Mouse (Mus musculus): Measurements from ENCODE around the gene Nkain1. TPM values are rescaled to one million over a fixed set of nuclear protein-coding genes. Genes with fewer than 3 reads are reported as not detected.
A peak's percentile ranks its signal among the peaks of the same experiment; 100 is the strongest.

The Nkain1 gene
- polyA plus RNA-seq, 1 experiment from 2014 or later: 3.6 TPM

GRCm38 (mm10) chr4:130543121-130543520 lies 30.9 kb downstream of the Nkain1 start:
- Histone ChIP-seq H3K9me3 (ENCODE audit: control insufficient read depth, low read length) (no peaks in the 10 kb centered on the region), H3K9ac (ENCODE audit: low read depth, low read length) (no peak overlapping the region)

GRCm38 (mm10) chr4:130540831-130541230 lies 33.1 kb downstream of the Nkain1 start:
- Histone ChIP-seq H3K27ac (replicated peaks; ENCODE audit: low read depth, low read length) (no peak overlapping the region), H3K4me1 (ENCODE audit: control insufficient read depth, insufficient read depth, low read length) (no peaks in the 10 kb centered on the region), H3K27me3 (replicated peaks; ENCODE audit: control insufficient read depth, insufficient read depth, low read length) (no peaks in the 10 kb centered on the region), H3K9ac (ENCODE audit: low read depth, low read length) (no peak overlapping the region), H3K9me3 (ENCODE audit: control insufficient read depth, low read length) (no peaks in the 10 kb centered on the region), H3K4me3 (ENCODE audit: low read depth, low read length) (no peak overlapping the region), H3K4me2 (ENCODE audit: low read depth, low read length) (no peak overlapping the region), H3K36me3 (ENCODE audit: control insufficient read depth, insufficient read depth, low read length) (no peaks in the 10 kb centered on the region)
- ATAC-seq (ENCODE audit: low read depth) (no peak), DNase-seq (ENCODE audit: low spot score) (no peak)
- 94% methylated on average over 4 of the region's 4 CpGs for WGBS

More at GRCm38 (mm10) chr4:130543121-130543520, 30.9 kb downstream of the Nkain1 start:
- Histone ChIP-seq H3K4me3 (ENCODE audit: low read depth, low read length) (no peak overlapping the region), H3K27me3 (replicated peaks; ENCODE audit: control insufficient read depth, insufficient read depth, low read length) (no peaks in the 10 kb centered on the region), H3K4me1 (ENCODE audit: control insufficient read depth, insufficient read depth, low read length) (no peaks in the 10 kb centered on the region), H3K36me3 (ENCODE audit: control insufficient read depth, insufficient read depth, low read length) (no peaks in the 10 kb centered on the region), H3K4me2 (ENCODE audit: low read depth, low read length) (no peak overlapping the region), H3K27ac (replicated peaks; ENCODE audit: low read depth, low read length) (no peak overlapping the region)
- WGBS: 84% methylated on average over 4 of the region's 4 CpGs
- DNase-seq (ENCODE audit: low spot score): no peak
- ATAC-seq (ENCODE audit: low read depth): no peak

GRCm38 (mm10) chr4:130539706-130540105 lies 34.3 kb downstream of the Nkain1 start:
- H3K27ac ChIP-seq (replicated peaks; ENCODE audit: low read depth, low read length): no peak overlapping the region
- ATAC-seq (ENCODE audit: low read depth) (no peak), DNase-seq (ENCODE audit: low spot score) (no peak)
- no peak overlapping the region for H3K4me3 ChIP-seq (ENCODE audit: low read depth, low read length)
- H3K36me3 ChIP-seq (ENCODE audit: control insufficient read depth, insufficient read depth, low read length): no peaks in the 10 kb centered on the region
- no peaks in the 10 kb centered on the region for H3K9me3 ChIP-seq (ENCODE audit: control insufficient read depth, low read length)
- H3K4me1 ChIP-seq (ENCODE audit: control insufficient read depth, insufficient read depth, low read length): no peaks in the 10 kb centered on the region
- no peak overlapping the region for H3K4me2 ChIP-seq (ENCODE audit: low read depth, low read length)
- WGBS: 77% methylated on average over 7 of the region's 7 CpGs
- H3K27me3 ChIP-seq (replicated peaks; ENCODE audit: control insufficient read depth, insufficient read depth, low read length): no peaks in the 10 kb centered on the region
- no peak overlapping the region for H3K9ac ChIP-seq (ENCODE audit: low read depth, low read length)

- no peaks in the 10 kb centered on the region for H3K27me3 ChIP-seq (replicated peaks; ENCODE audit: control insufficient read depth, insufficient read depth, low read length)
- no peaks in the 10 kb centered on the region for H3K4me1 ChIP-seq (ENCODE audit: control insufficient read depth, insufficient read depth, low read length)
- no peak overlapping the region for H3K9ac ChIP-seq (ENCODE audit: low read depth, low read length)
- no peak overlapping the region for H3K27ac ChIP-seq (replicated peaks; ENCODE audit: low read depth, low read length)
- H3K36me3 ChIP-seq (ENCODE audit: control insufficient read depth, insufficient read depth, low read length): no peaks in the 10 kb centered on the region
- no peak overlapping the region for H3K4me3 ChIP-seq (ENCODE audit: low read depth, low read length)
- ATAC-seq (ENCODE audit: low read depth): no peak
- no peaks in the 10 kb centered on the region for H3K9me3 ChIP-seq (ENCODE audit: control insufficient read depth, low read length)
- no peak overlapping the region for H3K4me2 ChIP-seq (ENCODE audit: low read depth, low read length)
- WGBS: 80% methylated on average over 8 of the region's 8 CpGs
- no peak for DNase-seq (ENCODE audit: low spot score)
These were observed 34.9 kb downstream of the Nkain1 start for GRCm38 (mm10) chr4:130539053-130539452.

GRCm38 (mm10) chr4:130537371-130537770 lies 36.6 kb downstream of the Nkain1 start:
- Histone ChIP-seq H3K27ac (replicated peaks; ENCODE audit: low read depth, low read length) (no peak overlapping the region), H3K9ac (ENCODE audit: low read depth, low read length) (no peak overlapping the region), H3K4me1 (ENCODE audit: control insufficient read depth, insufficient read depth, low read length) (no peaks in the 10 kb centered on the region), H3K36me3 (ENCODE audit: control insufficient read depth, insufficient read depth, low read length) (0 out of 2 replicates have a peak, but pooled peaks cover 3% of the 10 kb centered on the region), H3K27me3 (replicated peaks; ENCODE audit: control insufficient read depth, insufficient read depth, low read length) (no peaks in the 10 kb centered on the region), H3K9me3 (ENCODE audit: control insufficient read depth, low read length) (no peaks in the 10 kb centered on the region), H3K4me2 (ENCODE audit: low read depth, low read length) (no peak overlapping the region), H3K4me3 (ENCODE audit: low read depth, low read length) (no peak overlapping the region)
- no peak for ATAC-seq (ENCODE audit: low read depth)
- WGBS: 95% methylated on average over 7 of the region's 7 CpGs
- DNase-seq (ENCODE audit: low spot score): no peak

- H3K9me3 ChIP-seq (ENCODE audit: control insufficient read depth, low read length): no peaks in the 10 kb centered on the region
- no peak overlapping the region for H3K27ac ChIP-seq (replicated peaks; ENCODE audit: low read depth, low read length)
- H3K36me3 ChIP-seq (ENCODE audit: control insufficient read depth, insufficient read depth, low read length): 0 out of 2 replicates have a peak, but pooled peaks cover 3% of the 10 kb centered on the region
- no peak for DNase-seq (ENCODE audit: low spot score)
- no peak for ATAC-seq (ENCODE audit: low read depth)
- no peak overlapping the region for H3K4me2 ChIP-seq (ENCODE audit: low read depth, low read length)
- 62% methylated on average over 1 of the region's 1 CpGs for WGBS
- H3K4me1 ChIP-seq (ENCODE audit: control insufficient read depth, insufficient read depth, low read length): no peaks in the 10 kb centered on the region
- H3K9ac ChIP-seq (ENCODE audit: low read depth, low read length): no peak overlapping the region
- no peak overlapping the region for H3K4me3 ChIP-seq (ENCODE audit: low read depth, low read length)
- no peaks in the 10 kb centered on the region for H3K27me3 ChIP-seq (replicated peaks; ENCODE audit: control insufficient read depth, insufficient read depth, low read length)
These were observed 38.2 kb downstream of the Nkain1 start for GRCm38 (mm10) chr4:130535789-130536188.

- Histone ChIP-seq H3K9ac (ENCODE audit: low read depth, low read length) (no peak overlapping the region), H3K36me3 (ENCODE audit: control insufficient read depth, insufficient read depth, low read length) (0 out of 2 replicates have a peak, but pooled peaks cover 3% of the 10 kb centered on the region), H3K9me3 (ENCODE audit: control insufficient read depth, low read length) (no peaks in the 10 kb centered on the region), H3K4me1 (ENCODE audit: control insufficient read depth, insufficient read depth, low read length) (no peaks in the 10 kb centered on the region), H3K27ac (replicated peaks; ENCODE audit: low read depth, low read length) (no peak overlapping the region), H3K4me3 (ENCODE audit: low read depth, low read length) (no peak overlapping the region), H3K4me2 (ENCODE audit: low read depth, low read length) (no peak overlapping the region), H3K27me3 (replicated peaks; ENCODE audit: control insufficient read depth, insufficient read depth, low read length) (no peaks in the 10 kb centered on the region)
- ATAC-seq (ENCODE audit: low read depth) (no peak), DNase-seq (ENCODE audit: low spot score) (peak; percentile 75)
- WGBS: 48% methylated on average over 4 of the region's 4 CpGs
These were observed 40.0 kb downstream of the Nkain1 start for GRCm38 (mm10) chr4:130533975-130534374.

GRCm38 (mm10) chr4:130532347-130532746 lies 41.6 kb downstream of the Nkain1 start:
- WGBS: 68% methylated on average over 6 of the region's 6 CpGs
- no peak for DNase-seq (ENCODE audit: low spot score)
- no peak overlapping the region for H3K4me2 ChIP-seq (ENCODE audit: low read depth, low read length)

GRCm38 (mm10) chr4:130531645-130532280 lies 42.2 kb downstream of the Nkain1 start:
- Histone ChIP-seq H3K9me3 (ENCODE audit: control insufficient read depth, low read length) (no peaks in the 10 kb centered on the region), H3K4me2 (ENCODE audit: low read depth, low read length) (peak overlapping the region; percentile 43), H3K4me1 (ENCODE audit: control insufficient read depth, insufficient read depth, low read length) (no peaks in the 10 kb centered on the region), H3K36me3 (ENCODE audit: control insufficient read depth, insufficient read depth, low read length) (0 out of 2 replicates have a peak, but pooled peaks cover 3% of the 10 kb centered on the region), H3K4me3 (ENCODE audit: low read depth, low read length) (no peak overlapping the region), H3K9ac (ENCODE audit: low read depth, low read length) (no peak overlapping the region), H3K27me3 (replicated peaks; ENCODE audit: control insufficient read depth, insufficient read depth, low read length) (no peaks in the 10 kb centered on the region), H3K27ac (replicated peaks; ENCODE audit: low read depth, low read length) (no peak overlapping the region)
- peak; percentile 45; the same call in 1 of the 2 replicates for ATAC-seq (ENCODE audit: low read depth)
- peak; percentile 50 for DNase-seq (ENCODE audit: low spot score)
- 28% methylated on average over 26 of the region's 28 CpGs for WGBS

More at GRCm38 (mm10) chr4:130532347-130532746, 41.6 kb downstream of the Nkain1 start:
- H3K36me3 ChIP-seq (ENCODE audit: control insufficient read depth, insufficient read depth, low read length): 0 out of 2 replicates have a peak, but pooled peaks cover 3% of the 10 kb centered on the region
- no peak overlapping the region for H3K27ac ChIP-seq (replicated peaks; ENCODE audit: low read depth, low read length)
- no peak overlapping the region for H3K4me3 ChIP-seq (ENCODE audit: low read depth, low read length)
- no peaks in the 10 kb centered on the region for H3K9me3 ChIP-seq (ENCODE audit: control insufficient read depth, low read length)
- no peaks in the 10 kb centered on the region for H3K27me3 ChIP-seq (replicated peaks; ENCODE audit: control insufficient read depth, insufficient read depth, low read length)
- H3K9ac ChIP-seq (ENCODE audit: low read depth, low read length): no peak overlapping the region
- H3K4me1 ChIP-seq (ENCODE audit: control insufficient read depth, insufficient read depth, low read length): no peaks in the 10 kb centered on the region
- ATAC-seq (ENCODE audit: low read depth): no peak

Data from embryonic facial prominence, embryonic 14.5 days (tissue).